Mouse (Mus musculus) C2C12 (cell line): ENCODE measurements around the gene St8sia1.

Source experiments
- CTCF ChIP-seq: IDR thresholded peaks from one replicate; pipeline ENCODE4 v1.5.1; 2011; ENCODE audit not compliant: control insufficient read depth, insufficient read depth, insufficient read length
- MAX ChIP-seq: IDR thresholded peaks from one replicate; pipeline ENCODE4 v1.6.1; 2011; ENCODE audit warnings: mild to moderate bottlenecking, control low read depth
- USF1 ChIP-seq: IDR thresholded peaks from one replicate; pipeline ENCODE4 v1.6.1; 2011; ENCODE audit warnings: low read depth, mild to moderate bottlenecking, control low read depth, moderate library complexity

DNA sequence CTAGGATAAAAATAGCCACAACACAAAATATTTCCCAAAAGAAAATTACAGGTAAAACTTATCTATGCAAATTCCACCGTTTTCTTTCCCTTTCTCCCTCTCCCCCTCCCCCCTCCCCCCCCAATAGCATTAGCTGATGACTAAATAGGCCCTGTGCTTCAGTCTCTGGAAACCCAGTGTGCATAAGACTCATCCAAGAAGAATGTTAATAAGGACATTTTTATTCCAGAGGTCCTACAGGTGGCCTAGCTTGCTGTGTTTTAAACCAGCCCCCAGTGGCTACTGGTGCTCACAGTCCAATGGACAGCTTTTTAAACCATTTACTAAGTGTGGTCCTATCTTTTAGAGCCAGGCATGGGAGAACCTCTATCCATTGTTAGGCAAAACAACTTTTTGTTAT lies 166.3 kb downstream of the St8sia1 start:
- TF ChIP-seq CTCF (no peak), USF1 (no peak), MAX (no peak)
